Mouse (Mus musculus): ENCODE measurements around the gene A730049H05Rik.

A730049H05Rik gene

GRCm38 (mm10) chr6:92829148-92829547 lies 12.9 kb downstream of the A730049H05Rik start:
- no peak for DNase-seq (ENCODE audit: low spot score)

- no peak for DNase-seq (ENCODE audit: low spot score)
Measured at GRCm38 (mm10) chr6:92831106-92831505, 14.8 kb downstream of the A730049H05Rik start.

GRCm38 (mm10) chr6:92842000-92842399 lies 25.7 kb downstream of the A730049H05Rik start:
- no peak for DNase-seq (ENCODE audit: low spot score)

DNA sequence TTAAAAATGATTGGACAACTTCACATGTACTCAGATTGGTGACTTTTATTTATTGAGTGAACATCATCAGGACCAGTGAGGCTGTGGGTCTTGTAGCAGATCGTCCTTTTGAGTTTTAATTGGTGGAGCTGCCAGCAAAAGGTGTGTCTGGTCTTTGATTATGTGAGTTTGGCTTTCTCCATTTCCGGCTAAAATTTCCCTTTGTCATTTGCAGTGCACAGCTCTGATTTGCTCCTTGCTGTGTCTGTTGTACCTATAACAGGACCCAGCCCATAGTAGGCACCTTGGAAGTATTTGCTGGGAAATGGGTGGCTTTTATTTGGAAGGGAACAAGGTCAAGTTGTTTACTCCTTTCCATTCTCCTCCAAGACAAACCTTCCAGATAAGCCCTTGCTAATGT lies 27.2 kb downstream of the A730049H05Rik start:
- DNase-seq (ENCODE audit: low spot score) = no peak

- DNase-seq (ENCODE audit: low spot score) = no peak
Measured at GRCm38 (mm10) chr6:92845898-92846297, 29.6 kb downstream of the A730049H05Rik start.

DNA sequence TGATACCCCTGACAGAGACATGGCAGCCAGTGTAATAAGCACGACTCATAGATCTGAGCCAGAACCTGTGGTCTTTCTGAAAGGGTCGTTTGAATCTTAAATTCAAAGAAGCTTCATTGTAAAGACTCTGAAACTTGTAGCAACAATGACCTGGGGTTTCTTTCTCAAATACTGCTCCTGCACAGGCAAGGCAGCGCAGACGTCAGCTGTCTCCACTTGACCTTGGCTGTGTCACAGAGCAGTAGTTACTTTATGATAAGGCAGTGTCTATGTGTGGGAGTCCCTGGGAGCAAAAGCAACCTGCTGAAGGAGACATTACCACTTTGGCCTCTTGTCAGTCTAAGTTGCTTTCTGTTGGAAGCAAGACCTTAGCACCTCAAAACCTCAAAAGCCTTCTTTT lies 30.3 kb downstream of the A730049H05Rik start:
- DNase-seq (ENCODE audit: low spot score) = no peak

DNA sequence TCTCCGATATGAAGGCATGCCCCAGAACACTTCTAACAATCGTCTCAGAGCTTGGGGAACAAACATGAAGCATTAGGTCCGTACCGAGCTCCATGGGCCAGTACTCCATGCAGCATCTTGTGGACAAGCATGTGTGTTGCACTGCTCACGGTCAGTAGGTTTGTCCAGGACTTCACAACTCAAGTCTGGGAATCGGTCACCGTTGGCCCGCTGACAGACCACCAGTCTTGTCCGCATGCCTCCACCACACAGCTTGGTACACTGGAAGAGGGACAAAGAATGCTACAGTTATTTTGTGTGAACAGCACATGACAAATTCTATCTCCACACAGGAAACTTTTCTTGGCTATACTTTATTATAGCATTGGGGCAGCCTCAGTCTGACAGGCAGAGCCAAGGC lies 32.9 kb downstream of the A730049H05Rik start:
- DNase-seq (ENCODE audit: low spot score) = no peak

DNA sequence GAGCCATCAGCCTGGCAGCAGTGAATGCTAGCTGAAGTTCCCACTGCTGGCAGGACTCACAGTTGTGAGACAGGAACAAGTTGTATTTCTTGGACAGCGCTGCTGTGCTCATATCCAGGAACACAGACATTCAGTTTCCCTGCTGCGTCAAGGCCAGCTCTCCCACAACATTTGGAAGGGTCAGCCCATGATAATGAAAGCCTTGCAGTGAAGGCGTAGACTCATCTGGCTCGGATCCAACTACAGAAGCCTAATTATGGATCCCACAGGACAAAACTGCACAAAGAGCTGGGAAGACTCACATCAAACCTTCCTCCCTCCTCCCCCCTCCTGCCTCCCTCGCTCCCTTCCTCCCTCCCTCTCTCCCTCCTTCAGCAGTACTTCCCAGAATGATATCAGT lies 34.0 kb downstream of the A730049H05Rik start:
- peak; percentile 18 for DNase-seq (ENCODE audit: low spot score)

DNA sequence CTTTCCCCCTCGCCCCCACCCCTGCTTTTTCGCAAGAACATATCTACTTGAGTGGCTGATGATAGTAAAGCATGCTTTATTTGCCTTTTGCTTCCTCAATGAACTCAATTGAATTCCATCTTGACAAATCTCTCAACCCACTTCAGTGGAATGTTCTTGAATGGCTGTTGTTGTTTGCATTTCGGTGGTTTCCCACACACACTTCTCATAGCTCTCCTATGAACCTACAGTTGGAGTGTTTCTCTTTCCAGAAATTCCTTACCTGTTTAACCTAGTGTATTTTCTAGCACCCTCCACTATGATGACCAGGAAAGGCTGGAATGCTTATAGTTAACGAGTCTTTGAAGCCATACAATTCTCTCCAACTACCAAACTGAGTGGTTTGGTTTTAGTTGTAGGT lies 38.6 kb downstream of the A730049H05Rik start:
- no peak for DNase-seq (ENCODE audit: low spot score)

GRCm38 (mm10) chr6:92857761-92858160 lies 41.5 kb downstream of the A730049H05Rik start:
- DNase-seq (ENCODE audit: low spot score) = no peak

DNA sequence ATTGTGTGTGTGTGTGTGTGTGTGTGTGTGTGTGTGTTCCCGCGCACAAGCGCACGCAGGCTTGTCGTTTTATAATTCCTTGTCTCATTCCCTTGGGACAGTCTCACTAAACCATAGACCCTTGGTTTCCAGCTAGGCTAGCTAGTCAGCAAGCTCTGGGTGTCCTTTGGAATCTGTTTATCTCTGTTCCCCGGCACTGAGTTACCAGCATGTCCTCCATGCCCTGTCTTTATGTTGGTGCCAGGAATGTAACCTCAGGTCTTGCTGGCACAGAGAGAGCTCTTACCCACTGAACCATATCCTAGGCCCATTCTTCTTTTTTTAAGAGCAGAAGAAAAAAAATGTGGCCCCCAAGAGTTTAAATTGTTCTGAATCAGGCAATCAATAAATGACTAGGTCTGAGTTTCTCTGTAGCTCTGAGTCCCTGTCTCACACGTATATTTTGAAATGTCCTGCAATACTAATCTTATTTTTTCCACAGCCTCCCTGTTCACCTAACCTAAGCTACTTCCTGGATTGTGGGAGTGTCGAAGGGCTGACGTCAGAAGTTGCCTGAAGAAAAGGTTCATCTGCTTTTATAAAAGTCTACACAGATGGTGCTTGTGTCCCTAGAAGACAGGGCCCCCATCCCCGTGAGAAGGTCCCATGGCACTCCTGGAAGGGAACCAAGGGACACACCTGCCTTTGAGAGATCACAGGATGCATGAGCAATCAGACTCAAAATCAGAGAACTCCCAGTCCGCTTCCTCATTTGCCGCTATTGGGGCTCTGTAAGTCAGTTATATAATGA lies 42.6 kb downstream of the A730049H05Rik start:
- DNase-seq (ENCODE audit: low spot score) = no peak

DNA sequence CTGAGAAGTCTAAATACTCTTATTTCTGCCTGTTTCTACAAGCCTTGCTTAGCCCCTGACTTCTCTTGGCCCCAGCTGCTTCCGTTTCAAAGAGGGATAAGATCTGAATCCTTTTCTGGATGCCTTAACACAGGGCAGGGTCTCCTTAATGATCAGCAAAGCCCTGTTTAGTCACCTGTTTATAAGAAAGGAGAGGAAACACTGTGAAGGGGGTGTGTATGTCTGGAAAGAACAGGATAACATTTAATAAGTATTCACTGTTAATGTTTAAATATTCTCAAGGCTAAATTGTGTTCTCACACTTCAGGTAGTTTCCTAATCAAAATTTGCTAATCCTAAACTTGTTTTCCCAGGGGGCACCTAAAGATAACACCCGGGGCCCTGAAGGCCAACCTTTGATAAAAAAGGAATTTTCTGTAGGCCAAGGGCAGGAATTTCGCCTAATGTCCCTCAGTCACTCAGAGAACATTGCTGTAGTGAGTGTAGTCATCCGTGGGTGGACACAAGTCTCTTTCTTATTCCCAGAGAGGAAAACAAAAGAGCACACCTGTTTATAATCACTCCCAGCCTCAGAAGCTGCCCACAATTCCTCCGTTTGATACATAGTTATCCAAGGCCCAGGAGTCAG lies 44.1 kb downstream of the A730049H05Rik start:
- DNase-seq (ENCODE audit: low spot score) = no peak

GRCm38 (mm10) chr6:92862599-92862998 lies 46.3 kb downstream of the A730049H05Rik start:
- DNase-seq (ENCODE audit: low spot score) = no peak

DNA sequence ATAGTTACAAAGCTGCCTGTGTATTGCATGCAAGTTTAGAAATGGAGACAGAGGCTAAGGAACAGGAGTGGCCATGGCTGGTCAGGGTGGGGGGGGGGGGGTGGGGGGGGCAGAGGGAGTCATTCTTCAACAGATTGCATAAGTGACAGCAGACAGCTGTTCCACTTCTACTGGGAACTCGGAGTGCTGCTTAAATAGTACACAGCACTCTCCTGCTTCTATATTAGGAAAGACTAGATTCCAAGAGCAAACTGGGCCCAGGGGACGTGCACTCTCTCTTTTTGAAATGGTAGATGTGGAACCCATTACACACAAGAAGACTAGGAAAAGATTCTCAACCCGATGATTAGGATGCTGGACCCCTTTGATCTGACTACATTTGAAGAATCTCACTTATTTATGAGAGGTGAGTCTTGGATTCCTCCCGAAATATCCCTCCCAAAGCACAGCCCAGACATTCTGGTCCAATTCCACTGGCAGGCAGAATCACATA lies 52.9 kb downstream of the A730049H05Rik start, which contains the start of gene Gm15737:
TSS of gene Gm15737 (plus strand) at position 269 of the 493 bp plus-strand sequence.
- DNase-seq (ENCODE audit: low spot score) = no peak

GRCm38 (mm10) chr6:92869582-92870219 lies 53.4 kb downstream of the A730049H05Rik start:
- DNase-seq (ENCODE audit: low spot score) = no peak

GRCm38 (mm10) chr6:92871813-92872212 lies 55.5 kb downstream of the A730049H05Rik start:
- DNase-seq (ENCODE audit: low spot score) = no peak

- no peak for DNase-seq (ENCODE audit: low spot score)
Measured at GRCm38 (mm10) chr6:92872766-92873165, 56.5 kb downstream of the A730049H05Rik start.

GRCm38 (mm10) chr6:92874854-92875253 lies 58.6 kb downstream of the A730049H05Rik start:
- DNase-seq (ENCODE audit: low spot score) = no peak

GRCm38 (mm10) chr6:92875340-92875739 lies 59.1 kb downstream of the A730049H05Rik start:
- DNase-seq (ENCODE audit: low spot score) = no peak

- DNase-seq (ENCODE audit: low spot score) = no peak
Measured at GRCm38 (mm10) chr6:92876121-92876520, 59.8 kb downstream of the A730049H05Rik start.

- no peak for DNase-seq (ENCODE audit: low spot score)
Measured at GRCm38 (mm10) chr6:92877236-92877635, 61.0 kb downstream of the A730049H05Rik start.

- no peak for DNase-seq (ENCODE audit: low spot score)
Measured at GRCm38 (mm10) chr6:92878771-92879170, 62.5 kb downstream of the A730049H05Rik start.
